Mouse (Mus musculus) cerebellum, postnatal 14 days (tissue): Measurements from ENCODE around the gene Mettl6.

Source experiments
- DNase-seq, 2 experiments: peaks; one replicate each; pipeline ENCODE4 v3.0.0; 2021; ENCODE audit warnings: mixed read lengths in 2 of 2

The Mettl6 gene

DNA sequence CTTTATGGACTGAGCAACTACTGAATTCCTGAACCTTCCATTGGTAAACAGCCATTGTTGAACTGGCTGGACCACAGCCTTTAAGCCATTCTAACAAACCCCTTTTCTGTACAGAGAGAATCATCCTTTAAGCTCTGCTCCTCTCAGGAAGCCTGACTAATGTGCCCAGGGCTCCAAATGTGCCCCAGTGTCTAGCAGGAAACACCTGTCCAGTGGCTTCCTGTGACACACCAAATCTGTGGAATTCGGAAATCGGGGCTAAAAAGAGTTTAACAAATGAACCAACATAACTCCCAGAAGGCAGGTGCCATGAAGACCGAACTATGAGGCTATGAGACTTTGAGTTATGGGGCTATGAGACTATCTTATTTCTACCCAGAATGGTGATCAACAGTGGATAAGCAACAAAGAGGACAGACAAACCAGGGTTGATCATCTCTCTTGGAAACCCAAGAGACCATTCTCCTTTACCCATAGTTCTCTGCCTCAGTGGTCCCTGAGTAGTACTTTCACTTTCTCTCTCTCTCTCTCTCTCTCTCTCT, 63.0 kb downstream of the Mettl6 start:
- peak in 1 of 2 experiments; percentile 5 for DNase-seq

- no peak for DNase-seq
Observed at GRCm38 (mm10) chr14:31429004-31429395, 65.8 kb downstream of the Mettl6 start.

DNA sequence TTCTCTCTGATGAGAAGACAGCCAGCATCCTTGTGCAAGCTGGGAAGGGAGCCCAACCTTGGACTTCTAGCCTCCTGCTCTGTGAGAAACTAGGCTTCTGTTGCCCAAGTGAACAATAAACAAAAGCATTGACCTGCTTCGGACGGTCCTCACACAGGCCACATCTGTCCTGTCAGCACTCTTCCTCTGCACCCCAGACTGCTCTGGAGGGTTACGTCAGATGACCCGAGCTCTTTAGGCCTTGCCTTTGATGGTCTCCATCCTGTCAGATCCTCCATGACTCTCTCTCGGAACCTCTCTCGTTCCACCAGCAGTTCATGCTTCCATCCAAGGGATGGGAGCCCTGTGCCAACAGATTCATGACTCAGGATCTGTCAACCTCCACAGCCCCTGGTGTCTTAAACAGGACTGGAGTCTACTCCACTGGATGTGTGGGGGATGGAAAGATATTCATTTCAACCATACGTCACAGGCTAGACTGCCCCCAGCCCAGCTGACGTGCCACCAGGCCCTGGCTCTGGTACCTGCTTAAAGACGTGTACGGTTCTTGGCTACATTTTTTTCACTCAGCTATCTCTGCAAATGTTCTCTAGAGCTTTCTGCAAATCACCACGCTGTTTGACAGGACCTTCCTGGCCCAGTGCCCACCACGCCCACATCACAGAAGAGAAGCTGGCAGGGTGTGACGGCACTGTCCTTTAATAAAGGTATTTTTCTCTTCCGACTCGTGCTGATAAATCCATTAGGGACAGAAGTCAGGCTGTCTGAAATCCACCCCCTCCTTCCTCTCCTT, 66.4 kb downstream of the Mettl6 start:
- DNase-seq: peak; percentile 80 to 86
